In genomic region chrX:97142237-97142636, GRCm38 (mm10) we compare ENCODE assay signal across 9 mouse cellular contexts.
DNase-seq lines count a peak whose midpoint lies in the region; ATAC-seq lines count a peak whose summit lies in the region.
"Had no signal": no experiment of that assay in that cellular context is flagged by ENCODE, and none has a peak within 500 bp of the region (broad histone marks: within the 10 kb centered on the region; RNA-seq: fewer than 3 reads in every experiment).

No protein-coding gene starts in this region.

- peak overlapping the region; percentile 30 for H3K4me3 ChIP-seq in heart, embryonic 15.5 days
- H3K4me3 ChIP-seq in hindbrain, embryonic 10.5 days: peak overlapping the region; percentile 38
- H3K4me3 ChIP-seq in midbrain, embryonic 16.5 days (ENCODE audit: low read depth, low read length): peak overlapping the region; percentile 31

- no peaks in the 10 kb centered on the region for H3K27me3 ChIP-seq in heart, embryonic 15.5 days
- no peaks in the 10 kb centered on the region for H3K27me3 ChIP-seq in hindbrain, embryonic 10.5 days (ENCODE audit: insufficient read depth, poor library complexity, severe bottlenecking)
- no peaks in the 10 kb centered on the region for H3K27me3 ChIP-seq in midbrain, embryonic 16.5 days (ENCODE audit: control insufficient read depth, insufficient read depth, low read depth, low read length)

- no peak for ATAC-seq in heart, embryonic 15.5 days (replicated peaks; ENCODE audit: insufficient number of reproducible peaks, insufficient read depth, low FRiP score, low read depth)
- peak; percentile 39; the same call in 1 of the 2 replicates for ATAC-seq in midbrain, embryonic 16.5 days

- H3K4me1 ChIP-seq in heart, embryonic 15.5 days (replicated peaks): no peaks in the 10 kb centered on the region
- no peaks in the 10 kb centered on the region for H3K4me1 ChIP-seq in hindbrain, embryonic 10.5 days (replicated peaks)
- H3K4me1 ChIP-seq in midbrain, embryonic 16.5 days (ENCODE audit: control insufficient read depth, insufficient read depth, low read length): no peaks in the 10 kb centered on the region

- H3K9ac ChIP-seq in heart, embryonic 15.5 days: no peak overlapping the region
- H3K9ac ChIP-seq in midbrain, embryonic 16.5 days (ENCODE audit: low read depth, low read length): no peak overlapping the region

- no peaks in the 10 kb centered on the region for H3K9me3 ChIP-seq in heart, embryonic 15.5 days (replicated peaks)
- H3K9me3 ChIP-seq in hindbrain, embryonic 10.5 days: no peaks in the 10 kb centered on the region
- H3K9me3 ChIP-seq in midbrain, embryonic 16.5 days (replicated peaks; ENCODE audit: control insufficient read depth, low read length, poor library complexity, severe bottlenecking): no peaks in the 10 kb centered on the region

- H3K27ac ChIP-seq in heart, embryonic 15.5 days: no peak overlapping the region
- H3K27ac ChIP-seq in hindbrain, embryonic 10.5 days: no peak overlapping the region
- no peak overlapping the region for H3K27ac ChIP-seq in midbrain, embryonic 16.5 days (ENCODE audit: low read length)

- no peak for DNase-seq in heart, adult 11 months
- peak; percentile 7 for DNase-seq in ZHBTc4 (ENCODE audit: low read depth, low spot score)
- DNase-seq in hindbrain, embryonic 10.5 days (ENCODE audit: low spot score): peak; percentile 2
- no peak for DNase-seq in ovary, adult 18-20 months (ENCODE audit: low spot score)
- no peak for DNase-seq in gastrocnemius, postnatal 10 days
- DNase-seq in adrenal gland, postnatal 4 days (ENCODE audit: low spot score in 2 of 2): no peak
- DNase-seq: gastrocnemius, postnatal 14 days had no signal

- no peaks in the 10 kb centered on the region for H3K36me3 ChIP-seq in heart, embryonic 15.5 days
- H3K36me3 ChIP-seq in hindbrain, embryonic 10.5 days: no peaks in the 10 kb centered on the region
- H3K36me3 ChIP-seq in midbrain, embryonic 16.5 days (ENCODE audit: control insufficient read depth, insufficient read depth, low read length): no peaks in the 10 kb centered on the region

- peak overlapping the region; percentile 30 for H3K4me2 ChIP-seq in heart, embryonic 15.5 days
- peak overlapping the region; percentile 42 for H3K4me2 ChIP-seq in midbrain, embryonic 16.5 days (ENCODE audit: low read length)

Comparison
In these comparisons a context has a peak if more than half of its experiments do, and no peak if none do; other contexts are left out.
1. DNase-seq: peak in ZHBTc4 (single experiment) and hindbrain, embryonic 10.5 days (single experiment); none in heart, adult 11 months (single experiment), ovary, adult 18-20 months (single experiment), gastrocnemius, postnatal 10 days (single experiment) and adrenal gland, postnatal 4 days (0 of 2).
2. Peak in every context shown above with its lines, with median percentiles within 50 percentile points of each other: H3K4me3 ChIP-seq.